29 mouse cellular contexts compared by ENCODE assay signal in the genomic region with DNA sequence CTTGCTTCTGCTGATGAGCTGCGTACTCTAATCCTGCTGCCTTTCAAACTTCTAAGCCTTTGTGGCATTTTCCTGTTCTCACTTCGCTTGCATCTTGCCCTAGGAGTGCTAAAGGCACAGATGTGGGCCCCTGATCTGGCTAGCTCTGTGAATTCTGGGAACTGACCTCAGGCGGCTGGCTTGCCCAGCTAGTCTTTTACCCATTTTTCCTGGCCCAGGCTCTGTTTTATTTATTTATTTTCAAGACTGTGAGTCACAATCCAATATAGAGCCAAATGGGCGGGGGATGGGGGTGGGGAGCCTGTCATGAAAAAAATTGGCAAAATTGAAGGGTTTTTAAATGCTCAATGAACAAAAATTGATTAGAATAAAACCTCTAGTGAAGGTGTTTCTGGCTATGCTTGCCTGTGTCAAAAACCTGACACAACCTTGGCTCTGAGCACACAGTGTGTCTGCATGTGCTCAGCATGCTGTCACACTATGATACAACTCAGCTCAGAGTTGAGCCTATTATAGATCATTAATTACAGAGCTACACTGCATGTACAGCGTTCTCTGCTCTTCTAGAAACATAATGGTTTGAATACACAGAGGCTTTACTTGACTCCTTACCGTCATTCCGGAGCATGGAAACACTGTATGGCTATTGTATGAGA. TPM values are rescaled to one million over a fixed set of nuclear protein-coding genes. Genes with fewer than 3 reads are reported as not detected.
DNase-seq lines count a peak whose midpoint lies in the region; ATAC-seq and TF ChIP-seq lines count a peak whose summit lies in the region.
"Had no signal": no experiment of that assay in that cellular context is flagged by ENCODE, and none has a peak within 500 bp of the region (broad histone marks: within the 10 kb centered on the region; RNA-seq: fewer than 3 reads in every experiment).

No protein-coding gene starts in this region.

- H3K27me3 ChIP-seq in MEL (ENCODE audit: control insufficient read depth in 1 of 2, insufficient read depth in 2 of 2, low read length in 2 of 2), result no peaks in the 10 kb centered on the region
- no peaks in the 10 kb centered on the region for H3K27me3 ChIP-seq in intestine, embryonic 16.5 days (replicated peaks; ENCODE audit: control insufficient read depth, insufficient read depth, low read length)
- H3K27me3 ChIP-seq: embryonic facial prominence, embryonic 12.5 days; embryonic facial prominence, embryonic 15.5 days; heart, embryonic 12.5 days; heart, embryonic 15.5 days; Patski had no signal

- H3K79me2 ChIP-seq in MEL (ENCODE audit: control insufficient read depth, insufficient read depth, low read length, poor library complexity), result peaks cover 34% of the 10 kb centered on the region

- no peaks in the 10 kb centered on the region for H3K9me3 ChIP-seq in MEL (replicated peaks; ENCODE audit: insufficient read depth, low read length)
- H3K9me3 ChIP-seq in intestine, embryonic 16.5 days (ENCODE audit: control insufficient read depth, low read length), result no peaks in the 10 kb centered on the region
- H3K9me3 ChIP-seq: embryonic facial prominence, embryonic 12.5 days; embryonic facial prominence, embryonic 15.5 days; G1E; heart, embryonic 15.5 days had no signal

- TF ChIP-seq EP300 in MEL (IDR thresholded peaks at IDR 0.05; ENCODE audit: low read depth in 1 of 2, low read length in 2 of 2), result no peak

- no peak overlapping the region for H3K27ac ChIP-seq in MEL (ENCODE audit: control insufficient read depth, low read depth, low read length)
- H3K27ac ChIP-seq in intestine, embryonic 16.5 days (ENCODE audit: low read length), result no peak overlapping the region
- H3K27ac ChIP-seq: embryonic facial prominence, embryonic 12.5 days; embryonic facial prominence, embryonic 15.5 days; gastrocnemius, adult 2 months; heart, embryonic 15.5 days; hindbrain, embryonic 14.5 days; hindbrain, postnatal 0 days had no signal

- no peak for ATAC-seq in intestine, embryonic 16.5 days
- ATAC-seq: forebrain, embryonic 14.5 days; forebrain, postnatal 0 days; hindbrain, postnatal 0 days; inflammation-experienced regulatory T-cells, adult 6 months; intestine, postnatal 0 days; Patski had no signal

- no peak overlapping the region for H3K4me2 ChIP-seq in intestine, embryonic 16.5 days (ENCODE audit: low read depth, low read length)
- H3K4me2 ChIP-seq: embryonic facial prominence, embryonic 12.5 days; embryonic facial prominence, embryonic 15.5 days; heart, embryonic 12.5 days; heart, embryonic 15.5 days; hindbrain, embryonic 14.5 days had no signal

- TF ChIP-seq CTCF in MEL (IDR thresholded peaks at IDR 0.05 in 2 of 3, conservative IDR thresholded peaks at IDR 0.05 in 1 of 3; ENCODE audit: control insufficient read depth in 1 of 3, insufficient read depth in 1 of 3, low read depth in 2 of 3, low read length in 3 of 3, poor library complexity in 1 of 3, severe bottlenecking in 1 of 3), result no peak

- peaks cover 6 to 62% of the 10 kb centered on the region in 2 experiments for H3K36me3 ChIP-seq in MEL (ENCODE audit: control insufficient read depth in 1 of 2, insufficient read depth in 2 of 2, low read length in 2 of 2)
- H3K36me3 ChIP-seq in intestine, embryonic 16.5 days (ENCODE audit: control insufficient read depth, insufficient read depth, low read length), result no peaks in the 10 kb centered on the region
- H3K36me3 ChIP-seq: embryonic facial prominence, embryonic 12.5 days; embryonic facial prominence, embryonic 15.5 days; heart, embryonic 12.5 days; heart, embryonic 15.5 days had no signal

- 82% methylated on average over 7 of the region's 7 CpGs for WGBS in intestine, embryonic 16.5 days

- TF ChIP-seq POLR2A in MEL (IDR thresholded peaks at IDR 0.05; ENCODE audit: control insufficient read depth in 1 of 2, insufficient read depth in 1 of 2, low read depth in 1 of 2, low read length in 2 of 2, poor library complexity in 1 of 2), result no peak

- no peaks in the 10 kb centered on the region for H3K4me1 ChIP-seq in MEL (ENCODE audit: control insufficient read depth in 1 of 2, insufficient read depth in 2 of 2, low read length in 2 of 2)
- no peaks in the 10 kb centered on the region for H3K4me1 ChIP-seq in intestine, embryonic 16.5 days (ENCODE audit: control insufficient read depth, insufficient read depth, low read length)
- H3K4me1 ChIP-seq: embryonic facial prominence, embryonic 12.5 days; embryonic facial prominence, embryonic 15.5 days; heart, embryonic 15.5 days had no signal

- no peak overlapping the region for H3K4me3 ChIP-seq in MEL (ENCODE audit: control insufficient read depth in 1 of 2, insufficient read depth in 1 of 2, low read depth in 2 of 2, low read length in 2 of 2)
- H3K4me3 ChIP-seq in intestine, embryonic 16.5 days (ENCODE audit: low read length), result no peak overlapping the region
- H3K4me3 ChIP-seq: embryonic facial prominence, embryonic 12.5 days; embryonic facial prominence, embryonic 15.5 days; gastrocnemius, adult 2 months; heart, embryonic 12.5 days; heart, embryonic 15.5 days had no signal

- peak; percentile 19 to 20 for DNase-seq in urinary bladder, adult 18-20 months (ENCODE audit: low spot score in 2 of 2)
- no peak for DNase-seq in urinary bladder, postnatal 25 days (ENCODE audit: low spot score)
- DNase-seq in MEL (ENCODE audit: low read depth, low spot score), result no peak
- DNase-seq in adipocyte (ENCODE audit: low spot score), result peak; percentile 91
- no peak for DNase-seq in kidney, postnatal 10 days
- DNase-seq in left cerebral cortex, adult 11 months (ENCODE audit: low spot score), result no peak
- DNase-seq: adrenal gland, adult 8-10 months; adrenal gland, postnatal 25 days; cerebellum, adult 18-20 months; cerebellum, adult 9-10 months; cerebellum, postnatal 14 days; forebrain, postnatal 0 days; gastrocnemius, adult 2 months; gastrocnemius, postnatal 14 days; heart, adult 18-20 months; heart, postnatal 10 days; heart, postnatal 4 days had no signal

- H3K9ac ChIP-seq in MEL (ENCODE audit: control insufficient read depth, low read depth, low read length, poor library complexity, severe bottlenecking), result no peak overlapping the region
- H3K9ac ChIP-seq in intestine, embryonic 16.5 days (ENCODE audit: low read depth, low read length), result no peak overlapping the region
- H3K9ac ChIP-seq: embryonic facial prominence, embryonic 12.5 days; embryonic facial prominence, embryonic 15.5 days; forebrain, postnatal 0 days; heart, embryonic 12.5 days; heart, embryonic 15.5 days; hindbrain, embryonic 14.5 days had no signal

- no peak for TF ChIP-seq RAD21 in MEL (IDR thresholded peaks at IDR 0.05; ENCODE audit: low read depth, low read length)

TF ChIP-seq in MEL, 35 proteins besides CTCF, POLR2A, EP300 and RAD21:
- TF ChIP-seq USF1 (IDR thresholded peaks at IDR 0.05; ENCODE audit: low read depth, low read length) (no peak), ZKSCAN1 (IDR thresholded peaks at IDR 0.05; ENCODE audit: low read depth, low read length) (peak; percentile 98), UBTF (IDR thresholded peaks at IDR 0.05; ENCODE audit: borderline replicate concordance, insufficient read depth, low read depth, low read length) (no peak), MAFK (IDR thresholded peaks at IDR 0.05; ENCODE audit: borderline replicate concordance, low read depth, low read length) (no peak)

RNA-seq across cellular contexts. Expression of a gene that starts 24.5 kb away (rescaled TPM):
- total RNA-seq in MEL (2012; rRNA removed), result 18.5 and 19.5 TPM in 2 replicates
- polyA plus RNA-seq in MEL (2012; ENCODE audit: insufficient read depth in 1 of 2, insufficient read length in 2 of 2, low read depth in 1 of 2, low replicate concordance in 2 of 2, missing spikeins in 1 of 2), result 10 to 100 TPM in 1 of 2 experiments, not detected in 1; 38.9 TPM
- 35.6 and 38.5 TPM in 2 replicates for polyA plus RNA-seq in intestine, embryonic 16.5 days (2015; fragmentation: Nextera tagmentation; extraction: Ambion mirVana)

Comparison
In these comparisons a context has a peak if more than half of its experiments do, and no peak if none do; other contexts are left out.
1. DNase-seq: peak in urinary bladder, adult 18-20 months (2 of 2) and adipocyte (single experiment); none in urinary bladder, postnatal 25 days (single experiment), MEL (single experiment), kidney, postnatal 10 days (single experiment) and left cerebral cortex, adult 11 months (single experiment).